Mouse (Mus musculus) CH12.LX (cell line): Measurements from ENCODE around the gene Cdk13. TPM values are rescaled to one million over a fixed set of nuclear protein-coding genes. Genes with fewer than 3 reads are reported as not detected.

Source experiments
- DNase-seq: peaks from one replicate; pipeline ENCODE4 v3.0.0-alpha.2; 2013; ENCODE audit errors: extremely low read depth
- H3K27ac ChIP-seq: 2 replicates; pipeline ENCODE4 v1.5.1; 2012; ENCODE audit warnings: low read depth, mild to moderate bottlenecking, control low read depth, moderate library complexity; ENCODE audit not compliant: insufficient read depth
- H3K27me3 ChIP-seq: replicated peaks from 2 replicates; pipeline ENCODE3; 2012; ENCODE audit warnings: inconsistent platforms
- H3K36me3 ChIP-seq, 2 experiments: replicated peaks in 1 of 2; 2 replicates each; pipeline versions ENCODE3 to v1.6.1; 2012; ENCODE audit warnings: inconsistent platforms in 1 of 2, low read length in 1 of 2, mild to moderate bottlenecking in 1 of 2, mixed read lengths in 1 of 2, moderate library complexity in 1 of 2; ENCODE audit not compliant: control insufficient read depth in 1 of 2, insufficient read depth in 1 of 2
- H3K4me1 ChIP-seq, 2 experiments: 2 replicates each; pipeline ENCODE4 v1.6.1; 2012; ENCODE audit warnings: inconsistent platforms in 1 of 2, moderate library complexity in 1 of 2; ENCODE audit not compliant: insufficient read depth in 2 of 2, control insufficient read depth in 1 of 2
- H3K4me2 ChIP-seq: 2 replicates; pipeline ENCODE4 v1.6.1; 2012; ENCODE audit warnings: low read depth, mild to moderate bottlenecking, control low read depth; ENCODE audit not compliant: poor library complexity, insufficient read depth, severe bottlenecking
- H3K4me3 ChIP-seq, 3 experiments: fragments of 150-350 bp in 1 of 3; sonication (generic) in 1 of 3; replicated peaks in 1 of 3; 2 replicates each; pipeline versions ENCODE3 to v1.5.1; 2011 to 2012; ENCODE audit warnings: low read depth in 2 of 3, low read length in 2 of 3, mild to moderate bottlenecking in 2 of 3, moderate library complexity in 2 of 3, control low read depth in 1 of 3, improper control_type of control experiment in 1 of 3, inconsistent platforms in 1 of 3, mixed read lengths in 1 of 3; ENCODE audit not compliant: poor library complexity in 1 of 3
- H3K79me2 ChIP-seq: replicated peaks from 2 replicates; pipeline ENCODE4 v1.6.1; 2012; ENCODE audit warnings: mild to moderate bottlenecking, moderate library complexity; ENCODE audit not compliant: control insufficient read depth, poor library complexity, insufficient read depth, severe bottlenecking; ENCODE audit errors: extremely low read depth
- H3K9ac ChIP-seq: 2 replicates; pipeline ENCODE4 v1.6.1; 2012; ENCODE audit warnings: low read depth, mild to moderate bottlenecking, control low read depth, moderate library complexity; ENCODE audit not compliant: insufficient read depth
- H3K9me3 ChIP-seq: replicated peaks from 2 replicates; pipeline ENCODE3; 2012; ENCODE audit warnings: low read length, inconsistent platforms, mixed read lengths
- BHLHE40 ChIP-seq: IDR thresholded peaks from 2 replicates; pipeline ENCODE4 v1.6.1; 2011; ENCODE audit warnings: mild to moderate bottlenecking, low read depth, low read length, improper control_type of control experiment
- CHD2 ChIP-seq: IDR thresholded peaks from 2 replicates; pipeline ENCODE4 v1.6.1; 2011; ENCODE audit warnings: low read length, improper control_type of control experiment
- E2F4 ChIP-seq: IDR thresholded peaks from 2 replicates; pipeline ENCODE4 v1.6.1; 2011; ENCODE audit warnings: low read depth, low read length, improper control_type of control experiment; ENCODE audit not compliant: insufficient replicate concordance
- EP300 ChIP-seq: IDR thresholded peaks from 2 replicates; pipeline ENCODE4 v1.6.1; 2011; ENCODE audit warnings: low read length, improper control_type of control experiment
- ETS1 ChIP-seq: conservative IDR thresholded peaks from 2 replicates; pipeline ENCODE4 v1.6.1; 2012; ENCODE audit warnings: low read depth, mild to moderate bottlenecking, inconsistent platforms, low read length, improper control_type of control experiment, moderate library complexity
- HCFC1 ChIP-seq: IDR thresholded peaks from 2 replicates; pipeline ENCODE4 v1.6.1; 2012; ENCODE audit warnings: low read depth, mild to moderate bottlenecking, inconsistent platforms, low read length, improper control_type of control experiment
- JUN ChIP-seq: IDR thresholded peaks from 2 replicates; pipeline ENCODE4 v1.6.1; 2011; ENCODE audit warnings: low read depth, mild to moderate bottlenecking, low read length, improper control_type of control experiment, moderate library complexity; ENCODE audit not compliant: insufficient read depth
- JUND ChIP-seq: conservative IDR thresholded peaks from 2 replicates; pipeline ENCODE4 v1.6.1; 2011; ENCODE audit warnings: low read depth, low read length, improper control_type of control experiment
- KAT2A ChIP-seq: IDR thresholded peaks from 2 replicates; pipeline ENCODE4 v1.6.1; 2012; ENCODE audit warnings: low read length, improper control_type of control experiment, inconsistent platforms; ENCODE audit not compliant: insufficient replicate concordance
- NELFE ChIP-seq: IDR thresholded peaks from 2 replicates; pipeline ENCODE4 v1.6.1; 2011; ENCODE audit warnings: low read depth, low read length, improper control_type of control experiment
- PAX5 ChIP-seq: IDR thresholded peaks from 2 replicates; pipeline ENCODE4 v1.6.1; 2012; ENCODE audit warnings: low read length, inconsistent platforms, mixed read lengths
- RAD21 ChIP-seq: IDR thresholded peaks from 2 replicates; pipeline ENCODE4 v1.6.1; 2011; ENCODE audit warnings: low read depth, mild to moderate bottlenecking, low read length, improper control_type of control experiment, moderate library complexity
- SIN3A ChIP-seq: IDR thresholded peaks from 2 replicates; pipeline ENCODE4 v1.6.1; 2012; ENCODE audit warnings: low read length, improper control_type of control experiment, inconsistent platforms
- ZNF384 ChIP-seq: IDR thresholded peaks from 2 replicates; pipeline ENCODE4 v1.6.1; 2012; ENCODE audit warnings: low read depth, low read length, improper control_type of control experiment, inconsistent platforms
- dilution Hi-C: fragments of 300-500 bp; cut with MboI; formaldehyde crosslinking; loops from 2 replicates; pipeline ENCODE4 v1.14.3; 2020; ENCODE audit warnings: low sequenced_read_pairs; ENCODE audit not compliant: extremely low pct_unique_long_range_greater_than_20kb, extremely low pct_ligation_motif_present
- in situ Hi-C: fragments of 300-500 bp; cut with MboI; formaldehyde crosslinking; loops from 3 replicates; pipeline ENCODE4 v1.14.3; 2019; ENCODE audit warnings: low sequenced_read_pairs, low pct_ligation_motif_present, low pct_unique_long_range_greater_than_20kb, mixed read lengths
- polyA plus RNA-seq: library from polyadenylated mRNA; unstranded; fragments of >175 nt; gene quantifications from 2 replicates; pipeline ENCODE4 v1.2.1, GENCODE M21; 2012; ENCODE audit warnings: low read depth; ENCODE audit not compliant: insufficient read length
- total RNA-seq, 2 experiments: library from RNA; depleted of rRNA; stranded (reverse); fragments of 300-350 nt in 1 of 2; fragments of >200 nt in 1 of 2; gene quantifications; 2 replicates each; pipeline ENCODE4 v1.2.3; 2012 to 2014

Cdk13 gene
- total and polyA plus RNA-seq, 3 experiments, result 19.8 to 27.3 (median 20.1) TPM

GRCm38 (mm10) chr13:17779923-17780322, 25.0 kb downstream of the Cdk13 start:
- Histone ChIP-seq H3K4me3 (no peak overlapping the region), H3K9me3 (no peaks in the 10 kb centered on the region), H3K4me2 (no peak overlapping the region), H3K9ac (no peak overlapping the region), H3K4me1 (peaks cover 0 to 2% of the 10 kb centered on the region in 2 experiments; a peak in 1 of 4 replicates), H3K27ac (no peak overlapping the region), H3K27me3 (no peaks in the 10 kb centered on the region), H3K36me3 (peaks cover 0 to 28% of the 10 kb centered on the region in 2 experiments), H3K79me2 (peaks cover 5% of the 10 kb centered on the region; the same call in 1 of the 2 replicates)
- TF ChIP-seq CHD2 (no peak), NELFE (no peak), EP300 (no peak), KAT2A (no peak), BHLHE40 (no peak), ETS1 (no peak), JUND (no peak), E2F4 (no peak)
- no peak for DNase-seq
- dilution Hi-C loops (no loop called here), in situ Hi-C loops (no loop called here)

- Histone ChIP-seq H3K4me3 (no peak overlapping the region), H3K27me3 (no peaks in the 10 kb centered on the region), H3K9ac (no peak overlapping the region), H3K79me2 (peaks cover 5% of the 10 kb centered on the region; the same call in 1 of the 2 replicates), H3K4me2 (no peak overlapping the region), H3K4me1 (no peaks in the 10 kb centered on the region), H3K27ac (no peak overlapping the region), H3K36me3 (peaks cover 7 to 28% of the 10 kb centered on the region in 2 experiments), H3K9me3 (no peaks in the 10 kb centered on the region)
- DNase-seq, result no peak
- in situ Hi-C loops (no loop called here), dilution Hi-C loops (no loop called here)
- TF ChIP-seq JUN (no peak), ZNF384 (peak; percentile 60)
Observed at GRCm38 (mm10) chr13:17776303-17776702, 28.6 kb downstream of the Cdk13 start.

- Histone ChIP-seq H3K27me3 (no peaks in the 10 kb centered on the region), H3K9ac (no peak overlapping the region), H3K27ac (no peak overlapping the region), H3K79me2 (peaks cover 5% of the 10 kb centered on the region; the same call in 1 of the 2 replicates), H3K4me1 (no peaks in the 10 kb centered on the region), H3K9me3 (no peaks in the 10 kb centered on the region), H3K4me3 (no peak overlapping the region), H3K4me2 (no peak overlapping the region), H3K36me3 (peaks cover 7 to 31% of the 10 kb centered on the region in 2 experiments)
- DNase-seq, result no peak
- dilution Hi-C loops (no loop called here), in situ Hi-C loops (no loop called here)
- TF ChIP-seq RAD21, result no peak
- TF ChIP-seq E2F4, result no peak
- no peak for TF ChIP-seq SIN3A
- TF ChIP-seq PAX5, result no peak
- TF ChIP-seq HCFC1, result no peak
Observed at GRCm38 (mm10) chr13:17775364-17775763, 29.5 kb downstream of the Cdk13 start.
